Mouse (Mus musculus): ENCODE results near the gene Arap1.

The Arap1 gene

GRCm38 (mm10) chr7:101327786-101328185 lies 20.1 kb upstream of the Arap1 start:
- no peak for DNase-seq

GRCm38 (mm10) chr7:101328621-101329158 lies 19.2 kb upstream of the Arap1 start:
- no peak for DNase-seq

GRCm38 (mm10) chr7:101329606-101330005 lies 18.3 kb upstream of the Arap1 start:
- DNase-seq, result no peak

DNA sequence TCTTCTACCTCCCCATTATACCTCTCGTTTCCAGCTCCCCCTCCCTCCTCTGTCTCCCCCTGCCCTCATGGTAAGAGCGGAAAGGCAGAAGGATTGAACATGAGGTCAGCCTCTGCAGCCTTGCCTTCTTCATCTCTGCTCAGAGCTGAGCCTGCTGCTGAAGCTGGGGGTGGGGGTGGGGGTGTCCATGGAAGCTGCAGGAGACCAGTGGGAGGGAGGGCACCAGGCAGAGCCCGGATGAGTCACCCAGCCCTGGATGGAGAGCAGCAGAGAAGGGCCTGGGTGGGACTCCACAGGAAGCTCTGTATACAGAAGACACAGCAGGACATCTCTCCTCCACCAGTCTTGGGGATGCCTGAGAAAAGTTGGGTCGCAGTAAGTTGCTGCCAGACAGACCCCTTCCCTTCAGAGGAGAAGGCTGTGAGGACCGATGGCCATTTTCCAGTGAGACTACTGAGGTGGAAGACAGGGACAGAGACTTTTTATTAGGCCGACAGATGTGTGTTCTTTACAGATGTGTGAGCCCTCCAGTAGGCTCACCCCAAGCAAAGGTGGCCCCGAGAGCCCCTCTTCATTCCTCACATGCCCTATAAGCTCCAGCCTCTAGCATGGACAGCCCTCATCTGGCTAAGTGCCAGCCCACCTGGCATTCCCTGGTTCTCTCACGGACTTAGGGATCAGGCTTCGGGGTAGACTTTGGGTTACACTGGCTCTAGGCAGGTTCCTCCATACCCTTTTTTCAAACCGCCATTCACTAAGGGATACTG lies 17.6 kb upstream of the Arap1 start:
- no peak for DNase-seq

- DNase-seq, result no peak
These were observed 17.1 kb upstream of the Arap1 start for GRCm38 (mm10) chr7:101330841-101331173.

- DNase-seq, result no peak
These were observed 15.6 kb upstream of the Arap1 start for GRCm38 (mm10) chr7:101332045-101332831.

DNA sequence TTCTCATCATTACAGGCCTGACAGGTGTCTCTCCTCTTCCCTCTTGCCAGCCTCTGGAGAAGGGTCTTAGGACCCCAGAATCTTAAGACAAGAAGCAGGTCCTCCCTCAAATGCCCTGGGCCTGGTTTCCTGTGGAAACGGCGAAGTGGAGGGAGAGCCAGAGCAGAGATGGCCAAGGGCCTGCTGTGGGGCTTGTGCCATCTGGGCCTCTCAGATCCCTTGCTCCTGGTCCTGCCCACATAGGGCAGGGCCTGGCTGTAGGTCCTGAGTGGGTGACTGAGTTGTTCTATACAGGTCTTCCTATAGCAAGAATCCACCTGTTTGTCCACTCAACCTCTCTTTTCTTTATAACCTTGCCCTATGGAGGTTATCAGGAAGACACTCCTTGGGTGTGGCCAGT lies 12.6 kb upstream of the Arap1 start:
- no peak for DNase-seq

- no peak for DNase-seq
These were observed 11.2 kb upstream of the Arap1 start for GRCm38 (mm10) chr7:101336686-101337085.

DNA sequence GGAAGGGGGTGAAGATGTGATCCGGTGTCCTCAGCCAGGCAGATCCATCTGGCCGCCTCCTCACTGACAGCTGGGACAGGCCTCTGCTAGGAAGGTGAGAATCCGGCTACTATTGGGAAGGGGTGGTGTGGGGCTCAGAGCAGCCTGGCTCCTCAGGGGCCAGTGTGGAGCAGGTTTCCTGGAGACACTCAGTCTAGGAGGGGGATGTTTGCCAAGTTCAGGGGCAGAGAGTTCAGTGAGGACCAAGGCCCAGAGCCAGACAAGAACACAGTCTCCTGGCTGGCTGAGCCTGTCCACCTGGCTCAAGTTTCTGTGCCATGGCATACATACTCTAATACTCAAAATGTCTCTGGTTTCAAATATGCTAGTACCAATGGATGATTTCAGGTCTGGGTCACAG lies 10.5 kb upstream of the Arap1 start:
- no peak for DNase-seq

DNA sequence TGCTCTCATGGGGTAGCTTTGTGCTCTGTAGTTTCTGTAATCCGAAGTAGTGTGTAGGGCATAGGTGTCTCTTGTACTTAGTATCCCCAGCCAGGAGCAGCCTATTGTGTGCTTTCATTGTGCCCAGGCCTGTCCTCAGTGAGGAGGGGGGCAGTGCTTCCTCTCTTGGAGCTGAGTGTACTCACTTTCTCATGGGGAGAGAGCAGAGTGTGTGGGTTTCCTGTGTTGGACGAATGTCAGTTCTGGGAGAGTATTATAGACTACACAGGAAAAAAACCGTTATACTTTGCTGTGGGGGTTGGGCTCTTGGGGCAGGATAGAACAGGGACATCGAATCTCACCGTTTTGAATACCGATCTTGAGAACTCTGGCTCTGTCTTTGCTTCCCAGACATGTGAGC lies 6.5 kb upstream of the Arap1 start:
- no peak for DNase-seq

DNA sequence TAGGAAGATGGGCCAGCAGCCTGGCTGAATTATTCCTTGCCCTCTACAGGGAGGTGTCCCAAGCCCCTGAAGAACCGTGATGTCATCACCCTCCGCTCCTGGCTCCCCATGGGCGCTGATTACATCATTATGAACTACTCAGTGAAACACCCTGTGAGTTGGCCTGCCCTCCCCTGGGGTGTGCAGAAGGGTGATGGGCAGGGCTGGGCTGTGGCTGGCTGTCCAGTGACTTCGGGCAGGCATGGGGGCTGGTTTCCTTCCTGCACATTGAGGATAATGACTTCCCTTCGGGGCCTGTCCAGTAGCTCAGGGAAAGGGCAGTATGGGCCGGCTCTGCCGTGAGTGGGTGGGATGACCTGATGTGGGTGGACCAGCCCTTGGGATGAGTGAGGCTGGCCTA lies 4.7 kb upstream of the Arap1 start:
- no peak for DNase-seq

DNA sequence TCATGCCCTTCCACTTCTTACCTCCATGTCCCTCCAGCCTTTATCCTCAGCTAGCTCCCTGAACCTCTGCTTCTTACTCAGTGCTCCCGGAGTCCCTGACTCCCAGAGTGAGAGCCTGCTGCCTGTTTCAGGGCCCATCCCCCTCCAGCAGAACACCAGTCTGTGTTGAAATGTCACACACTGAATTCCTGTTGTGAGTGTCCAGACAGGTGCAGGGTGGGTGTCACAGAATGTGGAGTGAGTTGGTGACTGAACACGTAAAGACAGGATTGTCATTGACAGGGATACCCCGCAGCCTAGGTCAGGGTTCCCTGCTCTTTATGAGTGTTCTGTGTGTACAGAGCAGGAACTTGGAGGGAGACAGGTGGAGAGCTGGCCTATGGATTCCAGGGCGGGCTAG lies 3.0 kb upstream of the Arap1 start:
- DNase-seq, result no peak

DNA sequence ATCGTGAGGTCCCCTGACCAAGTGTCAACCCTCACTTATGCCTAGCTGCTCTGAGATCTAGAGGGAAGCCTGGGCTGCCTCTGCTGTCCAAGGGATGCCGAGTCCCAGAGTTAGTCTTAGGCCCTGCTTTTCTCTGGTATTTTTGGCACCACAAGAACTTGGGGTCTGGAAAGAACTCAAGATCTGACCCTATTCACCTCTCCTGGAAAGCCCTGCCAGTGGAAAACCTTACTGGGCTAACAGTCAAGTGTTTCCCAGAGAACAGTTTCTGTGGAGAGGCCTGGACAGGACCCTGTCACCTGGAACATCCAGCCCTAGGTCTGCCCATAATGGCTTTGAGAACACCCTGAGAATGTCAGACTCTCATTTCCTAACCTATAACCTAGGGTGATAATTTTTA lies 876 bp upstream of the Arap1 start:
- DNase-seq, result no peak

- no peak for DNase-seq
These were observed 445 bp downstream of the Arap1 start for GRCm38 (mm10) chr7:101348312-101348711.

DNA sequence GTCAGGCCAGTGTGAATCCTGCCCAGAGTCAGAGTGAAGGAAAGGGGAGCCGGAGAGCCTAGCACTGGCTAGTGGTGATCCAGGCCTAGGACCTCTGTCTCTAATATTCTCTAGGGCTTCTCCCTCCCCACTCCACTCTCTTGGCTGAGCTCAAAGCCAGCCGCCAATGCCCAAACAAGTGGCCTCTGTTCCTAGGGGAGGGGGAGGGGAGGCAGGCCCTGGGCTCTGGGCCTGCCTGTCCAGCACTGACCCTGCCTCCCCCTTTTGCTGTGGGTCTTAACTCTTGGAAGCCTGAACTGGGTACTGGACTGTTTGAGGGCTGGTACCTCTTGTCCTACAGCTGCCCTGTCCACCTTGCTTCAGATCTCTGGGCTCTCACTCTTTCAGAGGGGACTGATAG lies 2.0 kb downstream of the Arap1 start:
- no peak for DNase-seq

DNA sequence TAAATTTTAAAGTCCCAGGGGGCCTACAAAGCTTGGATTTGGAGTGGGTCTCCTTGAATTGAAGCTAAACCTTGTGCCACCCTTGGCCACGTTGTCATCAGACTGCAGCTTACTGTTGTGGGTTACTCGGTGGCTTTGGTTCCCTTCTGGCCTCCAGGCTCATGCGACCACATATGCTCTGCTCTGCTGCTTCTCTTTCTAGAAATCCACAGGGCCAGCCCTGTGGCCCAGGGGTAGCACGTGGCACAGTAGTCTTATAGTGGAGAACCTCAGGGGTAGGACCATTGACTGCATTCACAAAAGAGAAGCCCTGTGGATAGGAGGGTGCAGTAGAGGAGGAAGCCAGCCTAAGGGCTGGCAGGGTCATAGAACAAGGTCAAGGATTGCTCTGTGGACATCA lies 4.5 kb downstream of the Arap1 start:
- no peak for DNase-seq

DNA sequence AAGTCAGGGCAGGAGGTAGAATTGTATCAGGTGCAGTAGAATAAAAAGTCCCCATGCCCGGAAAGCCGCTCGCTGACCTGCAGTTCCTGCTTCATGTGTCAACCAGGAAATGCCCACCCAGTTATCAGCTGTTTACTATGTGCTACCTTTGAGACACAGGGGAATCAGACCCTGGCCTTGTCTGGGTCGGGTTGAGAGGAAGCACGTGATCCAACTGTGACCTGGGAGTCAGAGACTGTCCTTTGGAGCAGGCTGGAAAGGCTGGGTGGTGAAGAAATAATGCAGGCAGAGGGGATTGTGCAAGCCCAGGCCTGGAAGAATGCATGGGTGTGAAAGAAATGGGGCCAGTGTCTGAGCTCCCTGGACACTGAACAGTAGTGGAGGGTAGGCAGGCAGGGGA lies 6.6 kb downstream of the Arap1 start:
- peak; percentile 37 for DNase-seq

DNA sequence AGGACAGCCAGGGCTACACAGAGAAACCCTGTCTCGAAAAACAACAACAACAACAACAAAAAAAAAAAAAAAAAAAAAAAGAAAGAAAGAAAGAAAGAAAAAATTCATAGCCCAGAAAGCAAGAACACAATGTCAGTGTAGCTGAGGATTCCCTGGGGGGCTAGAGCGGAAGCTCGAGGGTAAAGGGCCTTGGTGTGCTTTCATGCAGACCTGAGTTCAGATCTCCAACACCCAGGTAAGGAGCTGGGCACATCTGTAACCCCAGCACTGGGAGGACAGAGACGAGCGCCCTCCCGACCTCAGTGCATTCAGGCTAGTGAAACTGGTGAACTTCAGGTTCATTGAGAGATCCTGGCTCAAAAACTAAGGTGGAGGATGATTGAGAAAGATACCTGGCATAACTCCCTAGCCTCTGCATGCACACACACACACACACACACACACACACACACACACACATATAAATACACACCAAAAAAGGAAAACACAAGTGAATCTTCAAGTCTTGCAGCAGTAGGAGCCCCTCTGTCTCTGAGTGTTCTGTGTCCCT lies 7.8 kb downstream of the Arap1 start:
- no peak for DNase-seq

DNA sequence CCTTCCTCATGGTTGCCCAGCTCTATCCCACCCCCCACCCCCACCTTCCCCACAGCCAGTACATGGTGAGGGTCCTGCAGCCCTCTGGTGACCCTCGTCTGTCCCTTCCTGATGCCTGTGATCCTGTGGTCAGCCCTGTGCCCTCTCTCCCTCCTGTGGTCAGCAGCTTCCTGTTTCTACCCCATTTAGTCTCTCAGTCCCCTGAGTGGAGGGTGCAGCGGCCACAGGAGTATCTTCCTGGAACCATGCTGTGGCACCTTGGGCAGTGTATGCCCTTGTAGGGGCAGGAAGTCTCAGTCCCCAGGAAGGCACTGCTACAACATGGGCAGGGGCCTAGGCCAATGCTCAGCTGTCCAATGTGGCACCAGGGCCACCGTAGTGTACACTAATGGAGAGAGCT lies 9.0 kb downstream of the Arap1 start:
- DNase-seq, result no peak

- no peak for DNase-seq
These were observed 12.5 kb downstream of the Arap1 start for GRCm38 (mm10) chr7:101360406-101360805.

DNA sequence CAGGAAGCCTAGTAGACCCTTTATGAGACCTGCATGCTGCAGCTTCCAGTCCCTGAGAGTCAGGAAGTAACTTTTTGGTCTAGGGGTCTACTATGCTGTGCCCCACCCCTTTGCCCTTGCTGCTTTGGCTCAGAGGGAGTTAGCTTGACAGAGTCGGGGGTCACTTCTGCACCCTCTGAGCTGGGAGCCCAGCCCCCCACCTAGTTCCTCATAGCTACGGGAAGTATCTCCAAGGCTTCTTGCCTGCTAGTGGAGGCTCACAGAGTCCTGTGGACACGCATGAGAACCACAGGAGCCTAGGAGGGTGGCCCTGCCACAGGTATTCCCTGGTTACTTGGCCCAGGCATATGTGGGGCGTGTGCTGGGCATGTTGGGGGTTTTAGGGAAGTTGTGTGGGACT lies 13.2 kb downstream of the Arap1 start:
- DNase-seq, result no peak

DNA sequence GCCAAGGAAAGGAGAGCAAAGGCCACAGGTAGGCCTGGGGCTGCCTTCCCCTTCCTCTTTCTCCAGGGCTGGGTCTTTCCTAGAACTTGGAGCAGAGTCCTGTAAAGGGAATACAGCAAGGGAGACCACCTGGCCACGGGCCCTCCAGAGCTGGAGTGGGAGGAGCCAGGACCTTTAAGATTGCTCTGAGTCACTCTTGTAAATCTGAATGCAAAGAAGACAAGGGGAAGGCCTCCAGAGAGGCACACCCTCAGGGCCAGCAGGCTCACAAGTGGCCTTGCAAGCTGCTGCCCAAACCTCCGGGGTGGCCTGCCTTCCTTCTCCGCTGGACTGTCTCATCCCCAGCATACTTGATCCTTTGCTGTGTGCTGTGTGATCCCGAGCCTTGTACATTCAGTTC lies 13.9 kb downstream of the Arap1 start:
- DNase-seq, result no peak

GRCm38 (mm10) chr7:101362791-101363191 lies 14.9 kb downstream of the Arap1 start:
- DNase-seq, result no peak

- no peak for DNase-seq
These were observed 16.0 kb downstream of the Arap1 start for GRCm38 (mm10) chr7:101363914-101364313.
